Mouse (Mus musculus) skeletal muscle tissue, postnatal 0 days (tissue): ENCODE measurements around the gene Fmn2. TPM values are rescaled to one million over a fixed set of nuclear protein-coding genes. Genes with fewer than 3 reads are reported as not detected.

Experiments used
- polyA plus RNA-seq: library from polyadenylated mRNA; unstranded; fragments of >200 nt; fragmentation: Nextera tagmentation; extraction: Ambion mirVana; gene quantifications from 2 replicates; pipeline ENCODE4 v1.2.1, GENCODE M21; 2015

Gene Fmn2
- 0.18 TPM in 2 replicates for polyA plus RNA-seq

GRCm38 (mm10) chr1:174501661-174502030 is at the start of gene Fmn2:
TSS of gene Fmn2 (plus strand) at chr1:174501825.

Other genes with a start within 250 kb of the Fmn2 start
- gene Olfr419, start 249.8 kb upstream of the Fmn2 start, polyA plus RNA-seq = not detected in 2 replicates
- gene Mptx1, start 171.3 kb upstream of the Fmn2 start, polyA plus RNA-seq = not detected in 2 replicates
- not detected in 2 replicates for gene Olfr417, start 136.7 kb upstream of the Fmn2 start, polyA plus RNA-seq
- not detected in 2 replicates for gene Olfr248, start 110.8 kb upstream of the Fmn2 start, polyA plus RNA-seq
- not detected in 2 replicates for gene Olfr414, start 77.8 kb upstream of the Fmn2 start, polyA plus RNA-seq
- not detected in 2 replicates for gene Olfr220, start 59.7 kb upstream of the Fmn2 start, polyA plus RNA-seq